Mouse (Mus musculus): Measurements from ENCODE around the gene Pear1. TPM values are rescaled to one million over a fixed set of nuclear protein-coding genes. Genes with fewer than 3 reads are reported as not detected.

Gene Pear1
- total RNA-seq, 1 experiment from 2014 or later, result 8.4 TPM

GRCm38 (mm10) chr3:87769506-87769905 is 54.6 kb downstream of the Pear1 start:
- no peak for ATAC-seq (ENCODE audit: extremely low read depth, insufficient number of reproducible peaks, low FRiP score, poor library complexity, severe bottlenecking)

- ATAC-seq (ENCODE audit: extremely low read depth, insufficient number of reproducible peaks, low FRiP score, poor library complexity, severe bottlenecking), result no peak
Measured at GRCm38 (mm10) chr3:87768844-87769243, 55.3 kb downstream of the Pear1 start.

DNA sequence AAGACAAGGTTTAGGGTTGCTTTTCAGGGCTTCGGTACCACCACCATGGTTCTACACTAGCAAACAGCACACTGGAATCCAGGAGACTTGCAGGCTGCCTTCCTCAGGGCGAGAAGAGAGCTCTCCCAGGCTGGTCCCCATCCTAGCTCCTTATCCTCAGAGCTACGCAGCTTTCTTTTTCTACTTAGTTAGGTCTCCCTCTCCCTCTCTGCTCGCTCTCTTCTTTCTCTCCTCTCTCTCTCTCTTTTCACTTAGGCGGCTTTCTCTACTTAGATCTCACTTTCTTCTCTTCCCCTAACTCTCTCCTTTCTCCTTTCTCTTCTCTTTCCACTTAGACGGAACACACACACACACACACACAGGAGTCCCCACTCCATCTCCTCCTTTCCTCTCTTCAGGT is 55.7 kb downstream of the Pear1 start:
- ATAC-seq (ENCODE audit: extremely low read depth, insufficient number of reproducible peaks, low FRiP score, poor library complexity, severe bottlenecking), result no peak

- no peak for ATAC-seq (ENCODE audit: extremely low read depth, insufficient number of reproducible peaks, low FRiP score, poor library complexity, severe bottlenecking)
Measured at GRCm38 (mm10) chr3:87767764-87768163, 56.3 kb downstream of the Pear1 start.

DNA sequence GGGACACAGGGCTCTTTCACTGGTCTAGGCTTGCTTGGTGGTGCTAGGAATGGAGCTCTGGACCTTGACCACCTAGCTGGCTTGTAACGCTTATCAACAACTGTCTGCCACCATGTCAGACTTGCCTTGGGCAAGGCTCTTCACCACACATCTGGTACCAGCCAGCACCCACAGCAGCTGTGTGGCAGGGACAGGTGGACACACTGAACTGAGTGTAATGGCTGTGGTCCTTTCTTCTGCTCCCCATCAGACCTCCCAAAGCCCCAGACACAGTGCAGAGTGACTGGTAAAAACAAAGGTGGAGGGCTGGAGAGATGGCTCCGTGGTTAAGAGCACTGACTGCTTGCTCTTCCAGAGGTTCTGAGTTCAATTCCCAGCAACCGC is 57.8 kb downstream of the Pear1 start:
- ATAC-seq (ENCODE audit: extremely low read depth, insufficient number of reproducible peaks, low FRiP score, poor library complexity, severe bottlenecking), result no peak

GRCm38 (mm10) chr3:87765631-87766283 is 58.3 kb downstream of the Pear1 start:
- no peak for ATAC-seq (ENCODE audit: extremely low read depth, insufficient number of reproducible peaks, low FRiP score, poor library complexity, severe bottlenecking)

DNA sequence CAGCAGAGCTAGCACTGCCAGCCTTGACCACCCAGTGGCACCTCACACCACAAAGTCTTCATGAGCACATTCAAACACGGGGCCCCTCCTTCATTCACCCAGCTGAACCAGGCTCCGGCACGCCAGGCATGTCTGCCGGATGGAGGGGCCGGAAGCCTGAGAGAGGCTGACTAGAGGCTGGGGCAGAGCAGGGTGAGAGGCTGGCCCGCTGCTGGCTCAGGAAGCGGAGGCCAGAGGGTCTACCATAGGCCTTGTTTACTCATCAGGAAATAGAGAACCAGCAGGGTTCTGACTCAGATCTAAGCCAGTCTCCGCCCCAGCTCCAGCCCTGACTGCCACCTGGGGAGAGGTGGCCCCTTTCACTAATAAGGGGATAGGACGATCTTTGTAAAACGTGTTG is 59.0 kb downstream of the Pear1 start:
- peak; percentile 75 for ATAC-seq (ENCODE audit: extremely low read depth, insufficient number of reproducible peaks, low FRiP score, poor library complexity, severe bottlenecking)

GRCm38 (mm10) chr3:87764506-87764905 is 59.6 kb downstream of the Pear1 start:
- no peak for ATAC-seq (ENCODE audit: extremely low read depth, insufficient number of reproducible peaks, low FRiP score, poor library complexity, severe bottlenecking)

GRCm38 (mm10) chr3:87763683-87764289 is 60.3 kb downstream of the Pear1 start:
- ATAC-seq (ENCODE audit: extremely low read depth, insufficient number of reproducible peaks, low FRiP score, poor library complexity, severe bottlenecking), result no peak

GRCm38 (mm10) chr3:87763202-87763601 is 60.9 kb downstream of the Pear1 start:
- ATAC-seq (ENCODE audit: extremely low read depth, insufficient number of reproducible peaks, low FRiP score, poor library complexity, severe bottlenecking), result no peak

DNA sequence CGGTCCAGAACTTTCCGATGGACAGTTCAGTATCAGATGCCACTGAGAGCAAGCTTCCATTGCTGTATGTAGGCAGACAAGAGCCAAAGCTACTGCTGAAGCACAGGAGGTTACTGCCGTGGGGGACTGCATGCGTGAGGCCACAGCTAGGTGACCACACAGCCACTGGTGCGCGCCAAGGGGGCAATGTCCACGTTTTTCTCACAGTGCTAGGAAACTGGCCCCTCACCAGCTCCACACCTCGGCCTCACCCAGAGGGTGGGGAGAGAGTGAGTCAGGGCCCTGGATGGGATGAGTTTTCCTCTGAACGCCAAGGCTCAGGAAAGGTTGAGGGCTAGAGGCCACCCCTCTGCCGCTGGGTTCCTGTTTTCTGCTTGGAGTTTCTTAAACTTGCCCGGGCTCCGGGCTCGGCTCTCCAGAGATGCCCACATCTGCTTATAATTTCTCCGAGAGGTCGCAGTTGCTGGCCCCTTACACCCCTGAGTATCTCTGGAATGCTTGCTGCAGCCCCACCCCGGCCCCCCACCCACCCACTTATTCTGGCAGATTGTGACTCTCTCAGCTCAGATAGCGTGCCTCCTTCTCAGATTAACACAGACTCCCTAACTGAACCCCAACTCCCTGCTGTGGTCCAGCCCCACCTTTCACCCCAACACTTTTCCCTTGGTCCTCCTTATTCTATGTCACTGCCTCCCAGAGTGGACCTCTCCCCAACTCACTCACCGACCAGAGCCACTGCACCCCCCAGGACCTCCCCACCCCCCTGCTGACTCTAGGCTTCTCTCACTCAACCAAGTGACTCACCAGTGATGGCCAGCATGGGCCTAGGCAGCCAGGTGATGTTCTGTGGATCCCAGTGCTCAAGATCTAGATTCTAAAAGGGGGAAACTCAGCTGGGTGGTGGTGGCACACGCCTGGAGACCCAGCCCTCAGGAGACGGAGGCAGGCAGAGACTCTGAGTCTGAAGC is 62.4 kb downstream of the Pear1 start:
- no peak for ATAC-seq (ENCODE audit: extremely low read depth, insufficient number of reproducible peaks, low FRiP score, poor library complexity, severe bottlenecking)

DNA sequence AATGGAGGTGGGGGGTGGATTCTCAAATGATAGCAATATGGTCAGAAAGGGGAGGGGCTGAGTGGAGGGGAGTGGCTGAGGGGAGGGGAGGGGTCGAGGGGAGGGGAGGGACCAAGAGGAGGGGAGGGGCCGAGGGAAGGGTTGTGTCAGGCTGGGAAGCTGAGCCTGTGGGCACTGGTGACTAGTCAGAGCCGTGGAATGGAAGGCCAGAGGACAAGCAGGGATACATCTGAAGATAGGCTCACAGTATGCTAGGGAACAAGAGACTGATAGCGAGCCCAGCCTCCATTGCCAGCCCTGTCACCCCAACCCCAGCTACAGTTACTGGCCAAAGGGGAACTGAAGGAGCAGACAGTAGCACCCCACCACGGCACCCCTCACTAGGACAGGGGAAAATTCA is 65.5 kb downstream of the Pear1 start:
- no peak for ATAC-seq (ENCODE audit: extremely low read depth, insufficient number of reproducible peaks, low FRiP score, poor library complexity, severe bottlenecking)

GRCm38 (mm10) chr3:87756488-87756887 is 67.6 kb downstream of the Pear1 start:
- no peak for ATAC-seq (ENCODE audit: extremely low read depth, insufficient number of reproducible peaks, low FRiP score, poor library complexity, severe bottlenecking)

- peak; percentile 51 for ATAC-seq (ENCODE audit: extremely low read depth, insufficient number of reproducible peaks, low FRiP score, poor library complexity, severe bottlenecking)
Measured at GRCm38 (mm10) chr3:87755964-87756363, 68.1 kb downstream of the Pear1 start.

GRCm38 (mm10) chr3:87753829-87754228 is 70.3 kb downstream of the Pear1 start:
- no peak for ATAC-seq (ENCODE audit: extremely low read depth, insufficient number of reproducible peaks, low FRiP score, poor library complexity, severe bottlenecking)

DNA sequence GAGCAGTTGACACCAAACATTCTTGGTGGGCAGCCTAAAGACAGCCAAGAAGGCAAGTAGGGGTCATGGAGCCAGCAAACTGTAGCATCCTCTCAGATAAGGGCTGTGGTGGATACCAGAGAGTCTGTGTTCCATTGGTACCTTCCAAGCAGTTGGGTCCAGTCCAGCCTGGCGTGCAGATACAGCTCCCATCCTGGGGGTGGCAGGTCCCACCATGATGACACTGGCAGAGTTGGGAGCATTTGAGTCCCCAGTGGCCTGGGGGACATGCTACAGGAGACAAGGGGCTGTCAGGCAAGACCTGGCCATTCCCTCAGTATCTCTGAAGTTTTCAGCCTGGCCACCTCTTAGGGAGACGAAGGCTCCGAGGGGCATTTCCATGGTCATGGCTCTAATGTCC is 71.5 kb downstream of the Pear1 start:
- ATAC-seq (ENCODE audit: extremely low read depth, insufficient number of reproducible peaks, low FRiP score, poor library complexity, severe bottlenecking), result no peak

DNA sequence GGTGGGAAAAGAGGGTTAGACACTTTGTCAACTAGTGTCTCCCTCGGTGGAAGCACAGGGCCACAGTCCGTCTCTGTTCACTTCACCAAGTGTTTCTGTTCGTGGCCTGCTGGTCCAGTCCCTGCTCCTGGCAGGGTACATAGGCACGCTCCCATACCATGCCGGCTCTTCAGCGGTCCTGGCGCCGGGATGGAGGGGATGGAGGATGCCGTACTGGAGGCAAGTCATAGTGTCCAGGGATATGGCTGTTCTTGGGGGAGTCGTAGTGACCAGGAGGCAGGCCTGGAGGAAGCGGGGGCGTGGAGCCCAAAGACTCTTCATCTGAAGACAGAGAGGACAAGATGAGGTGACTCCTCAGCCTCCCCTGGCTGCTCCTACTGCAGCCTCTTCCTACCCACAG is 74.1 kb downstream of the Pear1 start:
- no peak for ATAC-seq (ENCODE audit: extremely low read depth, insufficient number of reproducible peaks, low FRiP score, poor library complexity, severe bottlenecking)

DNA sequence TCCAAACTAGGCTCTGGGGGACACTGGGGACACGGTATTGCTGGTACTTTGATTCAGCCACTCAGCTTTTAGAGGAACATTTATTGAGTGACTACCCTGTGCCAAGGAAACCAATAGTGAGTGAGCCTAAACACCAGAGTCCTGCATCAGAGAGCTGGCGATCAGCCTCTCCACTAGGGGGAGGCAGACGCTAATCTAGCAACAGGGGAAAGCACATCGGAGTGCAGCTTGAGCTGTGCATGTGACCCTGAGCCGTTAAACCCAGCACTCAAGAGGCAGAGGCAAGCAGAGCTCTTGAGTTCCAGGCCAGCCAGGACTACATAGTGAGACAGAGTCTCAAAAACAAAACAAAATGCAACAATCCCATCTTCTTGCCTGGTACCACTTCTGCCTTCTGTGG is 75.1 kb downstream of the Pear1 start:
- ATAC-seq (ENCODE audit: extremely low read depth, insufficient number of reproducible peaks, low FRiP score, poor library complexity, severe bottlenecking), result peak; percentile 24; the same call in 1 of the 2 replicates

GRCm38 (mm10) chr3:87748431-87748830 is 75.7 kb downstream of the Pear1 start, which contains the start of gene Lrrc71:
Lrrc71 (minus strand) TSS chr3:87748625.
- ATAC-seq (ENCODE audit: extremely low read depth, insufficient number of reproducible peaks, low FRiP score, poor library complexity, severe bottlenecking), result no peak

Measured in neutrophil, adult 5-6 weeks (primary cell).